Mouse (Mus musculus): ENCODE data around the gene Dpy19l1.

Gene Dpy19l1

DNA sequence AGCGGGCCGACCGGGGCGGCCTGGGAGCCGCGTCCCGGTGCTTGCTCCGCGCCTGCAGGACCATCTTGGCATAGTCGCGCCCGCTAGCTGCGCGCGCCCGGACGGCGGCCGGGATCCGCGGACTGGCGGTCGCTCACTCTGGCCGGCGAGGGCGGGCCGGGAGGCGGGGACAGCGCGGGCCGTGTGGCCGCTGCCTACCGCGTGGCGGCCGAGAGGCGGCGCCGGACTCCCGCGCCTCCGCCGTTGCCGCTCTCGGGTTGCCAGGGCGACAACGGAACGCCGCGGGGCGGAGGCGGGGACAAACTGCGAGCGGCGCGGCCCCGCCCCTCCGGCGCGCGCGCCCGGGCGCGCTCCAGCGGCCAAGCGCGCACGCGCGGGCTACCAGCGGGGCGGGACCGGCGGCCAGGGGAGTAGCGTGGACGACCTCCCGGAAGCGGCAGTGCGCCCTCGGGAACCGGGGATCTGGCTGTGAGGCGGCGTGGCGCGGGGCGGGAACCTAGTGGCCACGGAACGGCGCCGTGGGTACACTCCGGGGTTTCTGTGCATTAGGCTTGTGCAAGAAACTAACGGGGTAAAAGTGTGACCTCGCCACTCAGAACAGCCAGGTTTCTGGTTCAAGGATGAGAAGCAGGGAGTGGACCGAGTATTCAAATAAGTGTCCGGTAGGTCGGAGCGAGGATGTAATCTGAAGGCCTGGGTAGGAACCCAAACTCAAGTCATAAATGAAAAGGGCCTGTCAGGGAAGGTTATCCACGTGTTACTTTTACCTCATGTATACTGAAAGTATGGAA lies at the start of gene Dpy19l1:
Gene Dpy19l1 (minus strand): TSS at position 74 of the 791 bp plus-strand sequence.
- peak; percentile 96 for DNase-seq (ENCODE audit: low spot score)

- no peak for DNase-seq (ENCODE audit: low spot score)
Observed at GRCm38 (mm10) chr9:24538159-24538558, 35.2 kb upstream of the Dpy19l1 start.

- DNase-seq (ENCODE audit: low spot score) = peak; percentile 54
Observed at GRCm38 (mm10) chr9:24516575-24517139, 13.7 kb upstream of the Dpy19l1 start.

DNA sequence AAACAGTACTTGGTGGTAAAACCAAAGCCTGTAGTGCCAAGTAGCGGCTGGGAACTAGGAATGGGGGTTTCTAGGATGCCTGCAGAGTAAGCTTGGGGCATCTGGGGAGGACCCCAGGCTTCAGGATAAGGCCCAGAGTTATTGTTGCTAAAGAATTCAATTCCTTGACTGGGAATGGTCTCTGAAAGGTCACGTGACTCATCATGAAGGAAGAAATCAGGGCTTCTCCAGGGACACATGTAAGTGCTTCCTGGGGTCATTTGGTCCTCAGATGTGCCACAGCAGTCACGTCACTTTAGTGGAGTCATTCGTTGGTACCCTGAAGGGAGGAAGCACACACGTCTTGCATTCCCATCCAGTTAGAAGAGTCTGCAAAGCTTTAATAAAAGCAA lies 11.1 kb upstream of the Dpy19l1 start:
- no peak for DNase-seq (ENCODE audit: low spot score)

- no peak for DNase-seq (ENCODE audit: low spot score)
Observed at GRCm38 (mm10) chr9:24513290-24514077, 10.5 kb upstream of the Dpy19l1 start.

- DNase-seq (ENCODE audit: low spot score) = no peak
Observed at GRCm38 (mm10) chr9:24512121-24512539, 9.2 kb upstream of the Dpy19l1 start.

DNA sequence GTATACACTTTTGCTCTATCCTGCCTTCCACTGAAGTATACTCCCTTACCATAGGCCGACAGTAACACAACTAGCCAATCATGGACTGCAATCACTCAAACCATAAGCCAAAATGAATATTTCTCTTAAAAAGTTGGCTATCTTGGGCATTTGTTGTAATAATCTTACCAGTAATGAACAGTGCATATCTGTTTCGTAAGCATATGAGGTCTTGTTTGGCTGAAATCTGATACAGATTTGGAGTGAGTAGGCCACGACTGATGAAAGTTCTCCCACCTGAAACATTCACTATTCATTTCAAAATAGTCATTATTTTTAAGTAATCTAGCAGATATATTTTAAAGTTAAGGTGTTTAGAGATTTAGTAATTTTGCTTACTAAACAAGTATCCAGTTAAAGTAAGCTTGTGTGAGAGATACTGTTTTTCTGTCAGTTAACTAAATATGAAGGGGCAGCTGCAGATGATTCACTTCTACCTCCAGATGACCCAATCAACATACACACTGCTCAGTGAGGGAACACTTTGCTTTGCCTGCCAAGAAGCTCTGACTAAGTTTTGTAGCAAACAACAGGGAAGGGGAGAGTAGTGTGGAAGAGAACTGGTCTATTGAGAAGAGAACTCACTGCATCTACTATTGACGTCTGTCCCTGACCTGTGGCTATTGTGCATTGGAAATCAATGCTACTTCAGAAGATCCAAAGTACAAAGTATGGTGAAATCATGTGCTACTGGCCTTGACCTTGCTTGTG lies 8.6 kb upstream of the Dpy19l1 start:
- no peak for DNase-seq (ENCODE audit: low spot score)

GRCm38 (mm10) chr9:24508880-24509279 lies 5.9 kb upstream of the Dpy19l1 start:
- DNase-seq (ENCODE audit: low spot score) = no peak

DNA sequence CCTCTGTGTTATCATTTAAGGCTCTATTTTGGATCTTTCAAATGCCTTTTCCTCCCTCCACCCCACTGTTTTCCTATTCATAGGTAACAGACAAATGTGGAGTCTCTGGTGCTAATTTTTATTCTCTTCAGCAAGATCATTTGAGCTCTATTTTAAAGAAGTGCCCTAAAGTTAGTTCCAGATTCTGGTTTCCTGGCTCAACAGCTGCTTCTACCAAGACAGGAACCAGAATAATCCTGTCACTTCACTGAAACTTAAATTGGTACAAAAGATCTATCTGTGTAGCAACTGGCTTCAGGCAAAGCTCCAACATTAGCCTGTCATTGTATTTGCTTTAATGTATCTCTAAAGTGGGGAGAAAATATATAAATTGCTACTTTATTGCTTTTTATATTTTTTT lies 3.6 kb upstream of the Dpy19l1 start:
- DNase-seq (ENCODE audit: low spot score) = no peak

- DNase-seq (ENCODE audit: low spot score) = no peak
Observed at GRCm38 (mm10) chr9:24505017-24505763, 2.2 kb upstream of the Dpy19l1 start.

DNA sequence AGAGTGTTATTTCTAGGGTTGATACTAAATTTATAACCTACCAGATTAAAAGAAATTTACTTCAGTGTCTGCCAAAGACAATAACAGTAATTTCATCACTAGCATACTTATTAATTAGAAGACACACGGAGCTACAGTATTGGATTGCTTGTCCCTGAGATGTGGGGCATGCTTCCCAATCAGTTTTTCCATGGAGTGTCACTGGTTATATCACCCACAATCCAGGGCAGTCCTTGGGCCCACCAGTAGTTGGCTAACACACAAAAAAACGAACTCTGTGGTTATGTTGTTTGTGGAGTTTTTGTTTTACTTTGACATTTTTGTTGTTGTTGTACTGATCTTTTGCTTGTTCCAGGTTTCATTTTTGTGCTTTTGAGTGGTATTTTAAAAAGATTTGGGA lies 1.4 kb upstream of the Dpy19l1 start:
- DNase-seq (ENCODE audit: low spot score) = no peak

DNA sequence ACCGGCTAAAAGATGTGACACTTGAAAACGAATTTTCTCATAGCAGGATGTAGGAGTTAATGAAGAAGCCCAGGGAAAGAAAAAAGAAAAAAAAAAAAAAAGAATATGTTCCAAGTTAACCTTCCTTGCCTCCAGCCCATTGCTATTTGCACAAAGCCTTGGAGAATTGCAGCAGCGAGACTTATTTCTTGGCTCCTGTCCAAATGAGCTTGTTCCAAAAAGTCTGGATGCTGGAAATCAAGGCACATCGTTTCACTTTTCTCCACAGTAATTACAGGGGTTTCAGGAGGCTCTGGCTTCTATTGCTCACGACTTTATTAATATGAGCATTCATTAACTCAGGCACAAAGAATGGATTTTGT lies 899 bp upstream of the Dpy19l1 start:
- no peak for DNase-seq (ENCODE audit: low spot score)

- no peak for DNase-seq (ENCODE audit: low spot score)
Observed at GRCm38 (mm10) chr9:24502571-24503004, 352 bp downstream of the Dpy19l1 start.

- no peak for DNase-seq (ENCODE audit: low spot score)
Observed at GRCm38 (mm10) chr9:24501618-24502017, 1.3 kb downstream of the Dpy19l1 start.

DNA sequence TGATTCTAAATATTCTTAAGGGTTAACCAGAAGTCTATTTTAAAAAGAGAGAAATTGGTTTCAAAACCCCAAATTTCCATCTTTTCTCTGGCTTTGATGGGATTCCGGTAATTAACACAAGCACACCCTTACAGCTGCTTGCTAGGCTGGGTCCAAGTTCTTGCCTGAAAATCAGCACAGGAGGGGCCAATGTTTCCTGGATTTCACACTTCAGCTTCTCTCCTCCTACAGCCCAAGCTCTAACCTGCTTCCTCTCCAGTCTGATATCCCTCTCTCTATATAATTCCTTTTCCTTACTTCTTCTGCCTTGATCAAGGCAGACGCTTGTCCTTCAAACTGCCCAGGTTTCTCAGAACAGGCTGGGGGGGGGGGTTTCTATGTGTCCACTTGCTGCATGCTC lies 6.7 kb downstream of the Dpy19l1 start:
- no peak for DNase-seq (ENCODE audit: low spot score)

- DNase-seq (ENCODE audit: low spot score) = no peak
Observed at GRCm38 (mm10) chr9:24490516-24490915, 12.4 kb downstream of the Dpy19l1 start.

- DNase-seq (ENCODE audit: low spot score) = no peak
Observed at GRCm38 (mm10) chr9:24488425-24489104, 14.4 kb downstream of the Dpy19l1 start.

- no peak for DNase-seq (ENCODE audit: low spot score)
Observed at GRCm38 (mm10) chr9:24482375-24482774, 20.6 kb downstream of the Dpy19l1 start.

GRCm38 (mm10) chr9:24477251-24477650 lies 25.7 kb downstream of the Dpy19l1 start:
- DNase-seq (ENCODE audit: low spot score) = no peak

GRCm38 (mm10) chr9:24473824-24474223 lies 29.1 kb downstream of the Dpy19l1 start:
- DNase-seq (ENCODE audit: low spot score) = no peak

DNA sequence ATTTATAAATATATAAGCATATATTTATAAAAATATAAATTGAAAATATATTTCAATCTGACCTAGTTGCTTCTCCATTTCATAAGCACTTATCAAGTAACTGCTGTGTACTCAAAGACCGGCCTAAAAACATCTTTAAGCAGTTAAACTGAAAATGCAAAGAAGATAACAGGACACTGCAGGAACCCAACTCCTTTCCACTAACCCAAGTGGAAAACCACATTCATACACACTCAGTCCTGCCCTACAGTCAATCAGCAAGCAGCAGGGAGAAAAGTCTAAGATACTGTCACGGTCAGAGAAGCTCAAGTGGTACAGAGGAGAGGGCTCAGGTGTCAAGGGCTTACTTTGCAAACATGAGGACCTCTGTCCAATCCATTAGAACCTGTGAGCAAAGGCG lies 30.4 kb downstream of the Dpy19l1 start:
- DNase-seq (ENCODE audit: low spot score) = no peak

Data from ovary, postnatal 36 days (tissue).